Mouse (Mus musculus): ENCODE measurements around the gene A630095E13Rik.
"Not testable (repeated sequence)": the region's sequence is repeated elsewhere in the genome, so short reads cannot be mapped to it uniquely, and the experiment has no call there.

A630095E13Rik gene

DNA sequence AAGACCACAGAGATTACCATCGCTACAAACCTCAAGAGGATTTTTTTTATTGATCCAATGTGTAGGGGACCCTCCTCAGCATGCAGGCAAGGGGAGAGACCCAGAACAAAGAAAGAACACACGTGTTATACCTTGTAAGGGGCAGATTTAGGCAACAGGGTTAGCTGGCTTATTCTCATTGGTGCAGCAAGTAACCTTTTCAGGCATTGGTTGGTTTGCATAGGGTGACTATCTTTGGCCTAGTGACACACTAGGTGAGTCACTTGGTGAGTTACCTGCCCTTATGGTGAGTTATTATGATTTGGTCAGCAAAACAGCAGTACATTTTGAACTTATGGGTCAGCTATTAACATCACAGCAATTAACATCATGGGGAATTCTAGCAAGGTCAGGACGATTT is at the start of gene A630095E13Rik:
Gene A630095E13Rik, minus strand, starts transcription at position 101 of the 400 bp plus-strand sequence.
- DNase-seq: not testable (repeated sequence)

DNA sequence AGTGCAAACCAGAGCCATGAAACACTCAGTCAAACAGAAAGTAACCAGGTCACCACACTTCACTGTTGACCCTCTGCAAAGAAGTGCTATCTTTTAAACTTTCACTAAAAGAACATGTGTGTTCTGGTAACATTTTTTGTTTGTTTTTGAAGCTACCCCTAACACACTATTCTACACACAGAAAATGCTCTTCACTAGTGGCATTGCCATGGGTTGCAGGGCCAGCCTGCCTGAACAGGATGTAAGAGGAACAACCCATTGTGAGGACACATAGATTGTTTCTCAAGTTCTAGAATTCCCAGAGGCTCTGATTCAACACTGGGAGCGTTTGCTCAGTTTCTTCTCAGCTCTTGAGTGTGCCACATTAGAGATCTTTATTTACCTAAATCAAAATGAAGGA is 49.7 kb upstream of the A630095E13Rik start, which contains the start of gene Acrv1:
Gene Acrv1, plus strand, starts transcription at position 301 of the 400 bp plus-strand sequence.
- no peak for DNase-seq

DNA sequence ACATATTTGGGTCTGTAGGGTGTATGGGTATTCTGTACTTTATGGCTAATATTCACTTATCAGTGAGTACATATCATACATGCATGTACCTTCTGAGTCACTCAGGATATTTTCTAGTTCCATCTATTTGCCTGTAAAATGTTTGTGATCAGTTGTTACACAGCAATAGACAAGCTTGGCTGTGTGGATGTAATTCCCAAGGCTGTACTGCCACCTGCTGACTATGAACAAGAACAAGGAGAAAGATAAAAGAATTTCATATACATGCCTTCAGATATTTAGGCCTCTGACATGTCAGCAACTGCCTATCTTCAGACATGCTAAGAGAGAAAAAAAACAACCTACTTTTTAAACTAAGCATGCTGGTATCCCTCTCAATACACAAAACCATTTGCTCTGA is 44.2 kb upstream of the A630095E13Rik start:
- DNase-seq: peak; percentile 9

DNA sequence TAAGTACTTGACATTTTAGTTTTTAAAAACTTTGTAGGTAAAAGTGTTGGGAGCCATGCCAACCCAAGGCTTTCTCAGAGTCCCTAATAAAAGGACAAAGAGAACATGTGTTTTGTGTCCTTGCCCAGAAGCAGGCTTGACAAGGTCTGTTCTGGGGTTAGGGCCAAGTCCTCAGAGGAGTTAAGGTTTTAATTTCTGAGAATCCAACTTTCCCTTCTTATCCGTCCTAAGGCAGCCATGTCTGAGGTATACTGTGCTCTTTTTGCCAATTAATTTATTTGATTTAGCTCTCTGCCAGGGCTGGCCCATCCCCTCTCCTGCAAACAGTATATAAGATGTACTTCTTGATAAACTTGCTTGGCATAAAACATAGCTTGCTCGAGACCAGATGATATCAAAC is 38.2 kb upstream of the A630095E13Rik start:
- no peak for DNase-seq

Measured in right cerebral cortex, postnatal 14 days (tissue).